Mouse (Mus musculus): ENCODE data around the gene Pxdn.

Pxdn gene

DNA sequence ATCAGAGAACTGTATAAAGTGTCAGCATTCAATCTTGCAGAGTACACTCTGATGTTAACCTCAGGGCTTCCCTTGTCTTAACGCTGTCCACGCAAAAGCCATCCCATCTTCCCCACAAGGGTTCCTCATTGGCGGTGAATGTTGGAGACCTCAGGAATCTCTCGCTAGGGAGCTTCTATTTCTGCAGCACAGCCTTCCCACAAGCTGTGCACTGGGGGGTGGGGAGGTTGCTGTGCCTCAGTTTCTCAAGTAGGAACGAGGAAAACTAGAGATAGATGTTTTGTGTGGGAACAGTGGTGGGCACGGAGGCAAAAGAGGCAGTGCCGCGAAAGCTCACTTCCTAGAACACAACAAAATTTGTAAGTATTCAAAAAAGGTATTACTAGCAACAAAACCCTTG, at the start of gene Pxdn:
TSS of gene Pxdn (plus strand) at position 301 of the 400 bp plus-strand sequence.
- DNase-seq: no peak

DNA sequence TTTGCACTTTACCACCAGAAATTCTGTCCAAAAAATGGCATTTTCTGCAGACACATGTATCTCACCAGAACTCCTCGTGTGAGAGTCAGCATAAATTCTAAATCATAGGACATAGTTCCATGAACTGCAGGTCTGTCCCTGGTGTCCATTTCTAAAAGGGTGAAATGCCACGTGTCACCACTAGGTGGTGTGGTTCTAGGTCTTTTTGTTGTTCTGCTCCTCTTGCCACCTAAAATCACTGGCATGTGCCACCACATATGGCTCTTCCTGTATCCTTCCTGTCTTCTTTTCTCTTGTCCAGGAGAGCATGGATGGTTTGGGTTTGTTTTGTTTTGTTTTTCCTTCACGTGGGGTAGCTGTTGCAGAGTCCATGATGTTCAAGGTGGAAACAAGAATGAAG, 42.7 kb upstream of the Pxdn start:
- DNase-seq: peak; percentile 56

DNA sequence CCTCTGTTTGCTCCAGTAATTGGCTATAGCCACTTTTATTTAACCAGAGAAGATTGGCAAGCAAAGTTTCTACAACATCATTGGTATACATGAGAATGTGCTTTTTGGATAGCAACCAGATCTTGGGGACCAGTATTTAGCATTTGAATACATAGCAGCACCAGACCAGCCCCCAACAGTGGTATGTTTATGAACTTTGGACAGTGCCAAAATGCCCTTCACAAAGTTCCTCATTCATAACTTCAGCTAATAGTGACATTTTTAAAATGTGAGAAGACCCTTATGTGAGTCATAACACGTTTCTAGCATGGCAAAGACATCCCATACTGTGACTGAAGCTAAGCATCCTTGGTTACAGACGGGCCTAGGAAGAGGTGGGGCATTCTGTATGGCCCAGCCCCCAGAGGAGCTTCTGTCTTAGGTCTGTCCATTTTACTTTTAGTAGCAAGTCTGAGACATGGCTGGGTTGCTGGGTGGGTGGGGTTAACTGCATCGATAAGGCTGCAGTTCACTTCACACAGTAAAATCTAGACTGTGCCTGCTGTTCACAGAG, 39.8 kb upstream of the Pxdn start:
- no peak for DNase-seq

DNA sequence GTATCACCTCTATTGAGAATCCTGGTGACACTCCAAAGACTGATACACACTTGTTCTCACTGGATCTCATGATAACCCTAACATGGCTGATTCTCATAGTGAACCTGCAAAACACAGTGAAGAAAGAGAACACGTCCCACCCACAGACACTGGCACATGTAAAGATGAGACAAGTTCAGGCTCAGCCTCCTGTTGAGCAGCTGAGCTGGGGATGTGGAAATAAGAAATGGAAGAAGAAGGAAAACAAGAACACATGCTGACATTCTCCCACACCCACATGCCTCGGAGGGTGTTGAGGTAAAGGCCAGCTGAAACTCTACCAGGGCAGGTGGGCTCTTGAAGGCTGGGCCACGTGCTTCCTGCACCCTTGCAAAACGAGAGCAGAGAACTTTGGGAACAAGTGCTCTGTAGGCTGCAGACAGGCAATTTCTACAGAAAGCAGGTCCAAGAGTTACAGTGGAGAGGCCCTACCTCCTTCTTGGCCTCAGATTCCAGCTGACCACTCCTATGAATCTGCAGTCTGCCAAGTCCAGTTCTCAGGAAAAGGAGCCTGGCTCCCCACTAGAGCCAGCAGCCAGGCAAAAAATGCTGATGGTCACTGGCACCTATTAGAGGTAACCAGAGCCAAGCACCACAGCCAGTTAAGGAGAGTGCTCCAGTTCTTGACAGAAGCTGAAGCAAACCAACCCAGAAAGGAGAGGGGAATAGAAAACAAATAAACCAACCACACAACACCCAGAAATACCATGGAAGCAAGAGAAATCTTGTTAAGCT, 33.1 kb upstream of the Pxdn start:
- DNase-seq: peak; percentile 14

DNA sequence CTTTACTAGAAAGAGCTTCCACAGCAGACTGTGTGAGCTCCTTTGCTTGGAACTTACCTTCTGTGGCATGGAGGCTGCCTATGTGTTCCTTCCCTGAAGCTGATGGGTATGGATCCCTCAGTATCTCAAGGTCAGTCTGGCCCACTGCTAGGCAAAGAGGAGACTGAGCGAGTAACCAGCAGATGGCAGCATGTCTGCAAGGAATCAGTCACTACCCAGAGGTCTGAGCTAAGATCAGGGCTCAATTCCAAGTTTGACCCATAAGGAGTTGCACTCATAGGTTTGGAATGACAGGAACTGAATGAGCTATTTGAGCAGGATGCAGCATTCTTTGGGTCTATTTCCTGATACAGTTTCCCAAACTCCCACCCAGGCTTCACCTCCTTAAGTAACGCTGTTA, 30.4 kb upstream of the Pxdn start:
- DNase-seq: peak; percentile 16

DNA sequence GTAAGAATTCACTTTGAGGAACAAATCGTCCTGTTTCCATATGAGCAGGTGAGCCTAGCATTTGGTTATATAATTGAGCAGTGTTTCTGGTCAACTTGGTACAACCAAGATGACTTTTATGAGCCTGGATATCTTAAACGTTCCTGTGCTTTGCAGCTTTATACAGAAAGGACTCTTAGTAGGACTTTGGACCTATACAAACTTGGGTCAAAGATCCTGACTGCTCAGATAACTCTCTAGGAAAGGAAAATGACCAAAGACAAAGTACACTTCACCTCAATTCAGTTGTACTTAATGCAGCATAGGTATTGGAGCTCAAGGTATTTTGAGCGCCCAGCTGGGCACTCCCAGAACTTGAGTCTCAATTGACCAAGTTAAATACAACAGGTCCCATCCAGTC, 21.3 kb upstream of the Pxdn start:
- no peak for DNase-seq

DNA sequence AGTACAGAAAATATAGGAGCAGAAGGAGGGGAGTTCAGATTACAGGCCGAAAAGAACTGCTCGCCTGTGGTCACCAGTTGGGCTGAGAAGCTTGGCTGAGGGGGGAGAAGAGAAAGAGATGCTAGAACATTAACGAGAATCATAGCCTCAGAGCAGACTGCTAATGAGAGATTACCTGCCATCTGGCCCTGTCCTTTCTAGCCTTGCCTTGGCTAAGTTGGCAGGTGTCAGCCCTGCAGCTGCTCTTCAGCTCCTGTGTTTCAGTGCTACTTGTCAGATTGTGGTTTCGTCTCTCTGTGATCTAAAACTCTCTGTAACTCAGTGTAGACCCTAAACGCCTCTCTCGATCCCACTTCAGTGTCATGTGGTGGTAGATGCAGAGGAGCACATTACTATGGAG, 20.6 kb upstream of the Pxdn start:
- DNase-seq: no peak

DNA sequence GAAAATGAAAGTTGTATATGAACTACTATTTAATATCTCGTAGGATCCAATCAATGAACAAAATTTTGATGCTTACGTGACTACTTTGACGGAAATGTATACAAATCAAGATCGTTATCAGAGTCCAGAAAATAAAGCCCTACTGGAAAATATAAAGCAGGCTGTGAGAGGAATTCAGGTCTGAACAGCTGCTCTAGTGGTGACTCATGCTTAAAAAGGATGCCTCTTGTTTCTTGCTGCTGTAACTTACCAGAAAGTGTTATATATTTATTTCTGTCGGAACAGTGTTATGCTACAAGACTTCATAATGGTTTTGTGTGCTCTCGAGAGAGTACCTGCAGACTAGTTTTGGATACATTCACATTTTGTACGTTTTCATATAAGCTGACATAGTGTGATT, 17.1 kb upstream of the Pxdn start:
- DNase-seq: no peak

DNA sequence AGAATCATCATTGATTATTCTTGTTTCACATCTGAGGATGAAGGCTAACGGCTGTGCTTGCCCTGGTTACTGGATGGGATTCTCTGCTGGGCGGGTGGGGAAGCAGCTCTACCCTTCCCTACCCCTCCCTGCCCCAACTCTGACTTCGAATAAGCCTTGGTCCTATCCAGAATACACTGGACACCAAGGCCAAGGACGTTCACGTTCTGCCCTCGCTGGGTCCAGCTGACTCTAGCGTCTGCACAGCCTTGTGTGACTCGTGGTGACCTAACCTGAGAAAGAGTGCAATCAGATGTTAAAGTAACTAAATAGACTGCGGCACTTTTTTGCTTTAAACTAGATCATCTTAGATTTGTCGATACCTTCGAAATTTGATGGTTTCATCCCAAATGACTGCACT, 15.9 kb upstream of the Pxdn start:
- DNase-seq: no peak

DNA sequence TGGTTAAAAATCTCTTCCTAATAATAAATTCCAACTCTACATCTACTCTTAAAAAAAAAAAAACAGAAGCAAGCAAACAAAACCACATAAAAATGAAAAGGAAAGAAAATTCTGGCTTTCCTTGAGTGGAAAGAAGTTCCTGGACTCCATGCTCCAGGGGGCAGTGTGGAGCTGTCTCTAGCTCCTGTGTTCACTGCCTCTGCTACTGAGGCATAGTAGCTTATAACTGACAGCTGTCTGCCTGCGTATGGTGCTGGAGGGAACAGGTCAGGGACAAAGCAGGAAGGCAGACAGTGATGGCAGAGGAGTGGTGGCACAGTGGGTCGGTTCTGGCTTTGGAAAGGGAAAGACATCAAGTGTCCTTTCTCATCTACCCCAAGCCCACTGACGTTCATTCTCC, 10.5 kb upstream of the Pxdn start:
- no peak for DNase-seq

DNA sequence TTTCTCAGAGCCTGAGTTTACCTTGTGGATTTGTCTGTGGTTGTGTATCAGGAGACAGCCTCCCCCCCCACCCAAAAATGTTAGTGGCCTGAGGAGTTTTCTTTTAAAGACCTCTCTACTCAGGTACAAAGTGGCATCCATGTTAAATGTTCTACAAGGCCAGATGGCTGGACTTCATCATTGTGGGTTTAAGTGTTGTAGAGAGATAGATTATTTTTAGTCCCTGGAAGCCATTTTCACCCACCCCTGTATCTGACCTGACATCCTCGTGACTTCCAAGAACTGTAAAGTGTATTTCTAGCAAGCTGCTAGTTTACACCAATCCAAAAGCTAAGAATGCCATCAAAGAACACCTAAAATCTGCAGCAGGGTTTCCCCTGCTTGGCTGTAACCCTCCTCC, 6.8 kb upstream of the Pxdn start:
- no peak for DNase-seq

DNA sequence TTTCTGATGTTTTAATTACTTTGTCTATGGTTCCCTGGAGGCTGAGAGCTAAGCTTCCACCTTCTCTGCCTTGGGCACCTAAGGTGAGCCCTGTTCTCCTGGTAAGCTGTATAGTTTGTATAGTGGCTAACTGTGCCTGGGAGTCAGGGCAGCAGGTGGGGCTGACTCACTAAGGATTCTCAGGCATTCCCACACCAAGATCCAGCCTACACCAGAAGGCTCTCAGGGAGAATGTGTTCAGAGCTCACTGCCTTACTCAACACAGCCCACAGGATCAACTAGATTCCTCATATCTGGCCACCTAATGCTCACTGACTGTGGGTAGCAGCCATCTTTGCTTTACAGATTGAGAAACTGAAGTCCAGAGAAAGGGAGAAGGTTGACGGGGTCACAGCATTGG, 4.5 kb upstream of the Pxdn start:
- no peak for DNase-seq

DNA sequence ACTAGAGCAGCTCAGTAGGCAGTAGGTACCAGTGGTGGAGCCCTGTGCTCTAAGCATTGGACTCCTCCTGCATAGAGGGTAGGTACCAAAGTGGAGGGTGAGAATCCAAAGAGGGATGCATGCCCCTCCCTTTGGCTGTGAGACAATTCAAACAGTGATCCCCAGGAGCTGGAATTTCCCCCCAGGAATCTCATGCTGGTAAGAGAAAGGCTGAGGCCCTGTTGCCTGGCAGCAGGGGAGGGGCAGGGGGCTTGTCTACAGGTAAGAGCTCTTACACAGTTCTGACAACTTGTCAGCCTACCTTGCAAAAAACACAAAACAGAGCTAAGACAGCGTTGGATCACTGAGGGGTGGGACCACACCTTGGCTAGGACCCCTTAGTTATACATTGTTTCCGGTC, 3.9 kb upstream of the Pxdn start:
- DNase-seq: no peak

DNA sequence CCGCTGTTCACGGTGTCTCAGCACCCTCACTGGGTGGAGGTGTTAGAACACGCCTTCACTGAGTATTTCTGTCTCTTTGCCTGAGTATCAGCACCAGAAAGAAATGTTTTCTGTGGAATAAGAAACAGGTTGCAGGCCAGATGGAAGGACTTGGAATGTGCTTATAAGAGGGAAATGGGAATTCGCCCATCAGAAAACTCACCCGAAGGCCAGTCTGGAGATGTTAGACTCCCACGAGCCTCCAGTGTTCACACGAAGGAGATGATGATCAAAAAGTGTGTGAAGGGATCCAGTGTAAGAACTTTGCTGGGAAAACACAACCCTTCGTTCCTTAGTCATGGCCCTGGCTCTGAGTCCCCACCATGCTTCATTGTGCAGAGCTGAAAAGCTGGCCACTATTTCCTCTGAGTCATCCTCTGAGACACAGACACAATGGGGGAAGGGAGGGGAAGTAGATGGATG, 3.3 kb upstream of the Pxdn start:
- no peak for DNase-seq

DNA sequence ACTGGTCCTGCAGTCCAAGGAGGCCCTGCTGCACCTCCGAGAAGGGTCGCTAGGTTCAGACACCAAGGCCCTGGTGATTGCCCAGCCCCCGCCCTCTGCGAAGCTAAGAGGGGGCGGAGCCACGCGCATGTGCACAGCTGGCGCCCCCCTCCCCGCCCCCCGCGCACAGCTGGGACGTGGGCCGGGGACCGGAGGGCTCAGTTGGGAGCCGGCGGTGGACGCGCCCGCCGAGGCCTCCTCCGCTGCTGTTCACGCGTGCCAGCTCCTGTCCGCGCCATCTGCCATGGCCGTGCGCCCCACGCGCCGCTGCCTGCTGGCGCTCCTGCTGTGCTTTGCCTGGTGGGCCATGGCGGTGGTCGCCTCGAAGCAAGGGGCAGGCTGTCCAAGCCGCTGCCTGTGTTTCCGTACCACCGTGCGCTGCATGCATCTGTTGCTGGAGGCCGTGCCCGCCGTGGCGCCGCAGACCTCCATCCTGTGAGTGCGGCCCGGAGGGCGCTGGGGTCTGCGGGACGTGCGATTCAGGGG, 505 bp downstream of the Pxdn start:
- DNase-seq: no peak

DNA sequence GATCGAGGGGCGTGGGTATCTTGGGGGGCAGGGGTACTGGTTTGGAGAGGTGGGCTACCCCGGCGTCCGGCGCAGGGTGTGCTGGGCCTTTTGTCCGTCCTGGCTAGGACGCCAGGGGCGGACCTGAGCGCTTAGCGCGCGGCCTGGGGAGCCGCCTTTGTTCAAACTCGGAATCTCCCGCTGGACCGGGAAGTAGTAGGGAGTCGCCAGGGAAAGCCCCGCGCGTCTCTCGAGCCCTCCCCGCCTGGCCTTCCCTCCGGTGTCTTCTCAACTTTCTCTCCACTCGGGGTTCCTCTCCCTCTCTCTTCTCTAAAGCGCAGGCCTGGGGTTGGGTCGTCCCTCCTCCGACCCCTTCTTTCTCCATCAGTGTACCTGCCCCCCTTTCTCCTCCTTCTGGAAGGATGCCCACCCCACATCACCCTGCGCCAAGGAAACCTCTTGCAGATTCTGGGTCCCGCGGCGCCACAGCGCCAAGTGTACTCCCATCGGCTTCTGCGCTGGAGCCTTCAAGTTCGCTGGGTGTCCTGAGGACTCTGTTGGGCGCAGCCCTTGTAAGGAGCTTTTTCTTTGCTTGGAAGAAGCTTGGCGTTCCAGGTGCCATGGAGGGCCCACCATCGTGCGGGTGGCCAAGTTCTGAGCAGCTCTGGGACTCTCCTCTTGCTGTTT, 1.1 kb downstream of the Pxdn start:
- DNase-seq: no peak

DNA sequence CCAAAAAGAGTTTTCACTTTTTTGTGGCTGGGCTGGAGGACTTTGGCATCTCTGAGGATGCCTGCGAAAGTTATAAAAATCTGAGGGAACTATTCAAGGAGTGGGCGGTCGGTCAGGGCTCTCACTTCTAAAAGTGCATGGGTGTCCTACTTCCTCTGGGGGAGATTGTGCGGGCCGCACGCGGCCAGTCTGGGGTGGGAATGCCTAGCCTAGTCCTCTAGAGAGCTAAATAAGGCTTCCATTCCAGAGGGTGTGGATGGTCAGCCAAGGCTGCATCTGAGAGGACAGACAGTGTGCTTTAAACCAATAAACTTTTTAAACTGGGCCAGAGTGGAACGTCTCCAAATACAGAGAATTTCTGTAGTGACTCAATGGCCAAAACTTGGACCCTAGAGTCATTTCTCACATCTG, 1.9 kb downstream of the Pxdn start:
- DNase-seq: no peak

DNA sequence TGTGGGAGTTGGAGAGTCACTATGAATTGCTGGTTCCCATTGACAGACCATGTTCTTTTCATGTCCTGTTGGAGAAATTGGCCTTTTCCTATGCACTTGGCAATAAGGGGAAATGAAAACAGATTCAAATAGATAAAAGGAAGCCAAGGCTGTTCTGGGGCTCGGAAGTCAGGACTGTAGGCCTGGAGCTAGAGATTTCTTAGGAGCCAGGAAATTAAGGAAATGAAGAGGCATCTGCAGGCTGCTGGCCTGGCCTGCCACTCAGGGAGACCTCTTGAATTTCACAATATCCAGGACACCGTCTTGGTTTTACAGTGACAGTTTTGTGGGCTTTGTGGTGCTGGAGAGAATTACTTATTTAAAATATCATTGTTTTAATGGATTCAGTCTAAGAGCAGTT, 5.0 kb downstream of the Pxdn start:
- DNase-seq: no peak

DNA sequence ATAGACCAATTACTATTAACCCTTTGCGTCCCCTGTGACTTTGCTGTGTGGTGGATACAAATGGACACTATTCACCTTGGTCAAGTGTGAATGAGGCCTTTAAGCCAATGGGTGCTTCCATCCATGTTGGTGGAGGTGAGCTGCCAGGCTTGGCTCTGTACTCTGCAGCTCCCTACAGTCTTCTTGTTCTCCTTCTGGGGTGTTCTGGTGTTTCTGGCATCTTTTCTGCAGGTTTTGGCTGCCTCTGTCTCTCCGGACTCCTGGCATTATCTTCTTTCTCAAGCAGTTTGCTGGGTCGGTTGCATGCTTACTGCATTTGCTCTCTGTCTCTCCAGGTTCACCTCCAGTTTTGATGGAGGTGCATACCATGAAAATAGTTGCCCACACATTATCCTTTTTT, 7.2 kb downstream of the Pxdn start:
- DNase-seq: no peak

DNA sequence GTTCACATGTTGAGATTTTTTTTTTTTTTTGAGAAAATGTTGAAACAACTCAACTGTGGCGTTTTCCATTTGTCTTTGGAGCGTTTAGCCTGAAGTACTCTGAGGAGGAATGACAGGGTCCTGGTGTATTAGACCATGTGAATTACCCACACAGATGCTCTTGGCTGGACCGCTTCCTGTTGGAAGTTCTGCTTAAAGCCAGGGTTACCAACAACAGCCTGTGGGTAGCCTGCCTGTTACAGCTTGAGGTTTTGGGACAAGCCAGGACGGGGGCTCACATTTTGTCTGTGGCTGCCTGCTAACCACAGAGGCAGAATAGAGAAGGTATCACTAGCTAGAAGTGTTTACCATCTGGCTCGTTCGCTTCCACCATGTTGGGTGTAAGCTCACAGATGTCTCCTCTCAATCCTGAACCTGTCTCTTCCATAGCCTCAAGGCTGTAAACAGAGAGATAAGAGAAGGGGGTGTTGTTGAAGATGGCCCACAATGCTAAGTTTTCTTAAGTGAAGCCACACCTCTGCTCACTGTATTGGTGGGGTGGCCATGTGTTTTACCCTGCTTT, 7.9 kb downstream of the Pxdn start:
- no peak for DNase-seq

DNA sequence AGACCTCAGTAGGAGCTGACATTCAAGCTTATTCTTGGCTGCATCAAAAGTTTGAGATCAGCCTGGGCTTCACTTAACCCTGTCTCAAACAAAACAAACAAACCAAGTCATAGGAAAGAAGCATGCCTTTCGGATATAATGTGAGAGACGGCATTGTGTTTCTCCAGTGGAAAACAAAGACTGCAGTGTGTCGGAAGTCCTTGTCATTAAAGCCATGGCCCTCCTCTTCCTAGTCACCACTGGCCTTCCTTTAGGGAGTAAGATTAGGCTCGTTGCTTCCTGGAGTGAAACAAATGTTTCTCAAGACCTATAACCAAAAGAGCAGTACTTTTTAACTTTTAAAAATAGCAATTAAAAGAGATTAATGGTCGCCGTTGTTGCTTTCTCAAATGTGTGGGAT, 13.6 kb downstream of the Pxdn start:
- DNase-seq: no peak

DNA sequence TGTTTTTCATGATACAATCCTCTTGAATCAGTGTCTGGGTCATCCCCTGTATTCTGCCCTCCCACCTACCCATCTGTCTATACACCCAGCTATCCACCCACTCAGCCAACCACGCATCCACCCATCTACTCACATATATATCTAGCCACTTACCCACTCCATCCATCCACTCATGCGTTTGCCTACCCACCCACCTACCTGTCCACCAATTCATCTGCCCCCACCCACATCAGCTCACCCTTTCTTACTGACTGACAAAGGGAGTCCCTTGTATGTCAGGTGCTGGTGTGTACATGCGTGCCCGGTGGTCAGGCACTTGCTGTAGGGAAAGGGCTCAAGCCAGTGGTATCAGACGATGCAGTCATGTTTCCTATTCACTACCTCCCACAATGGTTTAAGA, 14.1 kb downstream of the Pxdn start:
- DNase-seq: no peak

DNA sequence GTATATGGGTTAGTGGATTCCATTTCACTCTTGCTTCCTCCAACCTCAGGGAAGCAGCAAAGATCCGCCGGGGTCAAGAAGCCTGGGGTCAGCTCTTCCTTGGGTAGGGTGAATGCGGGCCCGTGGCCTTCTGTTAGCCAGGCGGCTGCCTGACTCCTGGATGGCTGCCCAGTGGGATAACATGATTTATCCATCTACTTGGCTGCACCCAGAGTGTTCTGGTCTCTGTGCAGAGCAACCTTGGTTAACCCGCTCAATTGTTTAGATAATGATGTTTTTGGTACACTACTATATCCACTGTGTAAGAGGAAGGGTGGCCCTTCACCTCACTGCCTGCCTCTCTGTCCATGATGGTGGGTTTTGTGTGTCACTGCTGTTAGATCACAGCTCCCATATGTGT, 14.7 kb downstream of the Pxdn start:
- no peak for DNase-seq

DNA sequence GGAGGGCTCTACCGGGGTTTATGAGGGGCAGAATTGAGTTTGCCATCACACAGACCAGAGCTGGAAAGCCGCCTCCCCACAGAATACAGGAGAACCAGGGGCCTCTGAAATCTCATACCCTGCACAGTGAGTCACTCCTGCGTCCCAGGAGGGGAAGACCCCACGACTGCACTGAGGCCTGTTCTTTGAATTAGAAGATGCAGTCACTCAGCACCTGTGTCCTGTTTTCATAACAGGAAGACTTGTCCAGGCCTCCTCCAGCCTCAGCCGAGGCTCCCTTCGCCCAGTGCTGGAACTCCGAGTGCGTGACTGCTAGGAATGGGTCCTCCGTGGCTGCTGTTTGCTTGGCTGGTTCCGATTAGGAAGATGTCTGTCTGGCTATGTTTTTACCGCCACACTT, 16.6 kb downstream of the Pxdn start:
- no peak for DNase-seq

Measured in cerebellum, adult 8-10 months (tissue).